Mouse (Mus musculus) adrenal gland, postnatal 25 days (tissue): ENCODE results near the gene Ier2. TPM values are rescaled to one million over a fixed set of nuclear protein-coding genes. Genes with fewer than 3 reads are reported as not detected.

Experiments used
- DNase-seq: peaks from one replicate; pipeline ENCODE4 v3.0.0; 2021; ENCODE audit warnings: mixed read lengths
- long read RNA-seq: library from polyadenylated mRNA; stranded (forward); transcript quantifications from one replicate; pipeline ENCODE4 v2.0.0, GENCODE M21; 2021
- total RNA-seq: library from RNA; stranded (reverse); gene quantifications from 2 replicates; pipeline ENCODE4 v1.2.3, GENCODE M21; 2021

Gene Ier2
- total RNA-seq, result 19.6 and 22.3 TPM in 2 replicates
- long read RNA-seq, transcript Ier2-201 (1 exons, 1,522 nt), result major isoform, 140 of 140 reads
- long read RNA-seq, partial matches to known transcripts, result 0 of 140 reads
- long read RNA-seq, other reads (novel, unspliced or antisense), result 0 of 140 reads

GRCm38 (mm10) chr8:84662581-84663065 is at the start of gene Ier2:
Ier2 (minus strand) TSS chr8:84662852.
- peak; percentile 93 for DNase-seq

- no peak for DNase-seq
Measured at GRCm38 (mm10) chr8:84711933-84712758, 49.5 kb upstream of the Ier2 start.

GRCm38 (mm10) chr8:84711312-84711711 is 48.7 kb upstream of the Ier2 start:
- DNase-seq, result no peak

GRCm38 (mm10) chr8:84709931-84710330 is 47.3 kb upstream of the Ier2 start:
- DNase-seq, result no peak

- DNase-seq, result peak; percentile 81
Measured at GRCm38 (mm10) chr8:84708774-84709475, 46.3 kb upstream of the Ier2 start.

- DNase-seq, result no peak
Measured at GRCm38 (mm10) chr8:84708071-84708541, 45.5 kb upstream of the Ier2 start.

GRCm38 (mm10) chr8:84707267-84707883 is 44.7 kb upstream of the Ier2 start:
- no peak for DNase-seq

- no peak for DNase-seq
Measured at GRCm38 (mm10) chr8:84706610-84707266, 44.1 kb upstream of the Ier2 start.

- no peak for DNase-seq
Measured at GRCm38 (mm10) chr8:84705960-84706359, 43.3 kb upstream of the Ier2 start.

- no peak for DNase-seq
Measured at GRCm38 (mm10) chr8:84704867-84705831, 42.5 kb upstream of the Ier2 start.

GRCm38 (mm10) chr8:84704356-84704755 is 41.7 kb upstream of the Ier2 start:
- DNase-seq, result peak; percentile 79

GRCm38 (mm10) chr8:84703466-84704249 is 41.0 kb upstream of the Ier2 start:
- no peak for DNase-seq

- no peak for DNase-seq
Measured at GRCm38 (mm10) chr8:84702963-84703465, 40.4 kb upstream of the Ier2 start.

GRCm38 (mm10) chr8:84702561-84702960 is 39.9 kb upstream of the Ier2 start:
- no peak for DNase-seq

- peak; percentile 59 for DNase-seq
Measured at GRCm38 (mm10) chr8:84700941-84701911, 38.6 kb upstream of the Ier2 start, which contains the start of gene Lyl1. Lyl1 (plus strand) TSS chr8:84701457.

GRCm38 (mm10) chr8:84700526-84700925 is 37.9 kb upstream of the Ier2 start:
- no peak for DNase-seq

GRCm38 (mm10) chr8:84699861-84700322 is 37.2 kb upstream of the Ier2 start:
- DNase-seq, result peak; percentile 45

GRCm38 (mm10) chr8:84698929-84699401 is 36.3 kb upstream of the Ier2 start:
- peak; percentile 45 for DNase-seq
